Mouse (Mus musculus) neural tube, embryonic 12.5 days (tissue): ENCODE results near the gene Mpp1. TPM values are rescaled to one million over a fixed set of nuclear protein-coding genes. Genes with fewer than 3 reads are reported as not detected.

Experiments used
- polyA plus RNA-seq: library from polyadenylated mRNA; unstranded; fragments of >200 nt; fragmentation: Nextera tagmentation; extraction: Ambion mirVana; gene quantifications from 2 replicates; pipeline ENCODE4 v1.2.1, GENCODE M21; 2016

The Mpp1 gene
- polyA plus RNA-seq, 1 experiment from 2014 or later = 26.1 TPM

Other genes with a start within 250 kb of the Mpp1 start
- 0.92 and 1.4 TPM in 2 replicates for gene Gab3, start 45.6 kb downstream of the Mpp1 start, polyA plus RNA-seq
- 85.5 and 85.6 TPM in 2 replicates for gene Dkc1, start 35.2 kb downstream of the Mpp1 start, polyA plus RNA-seq
- gene Smim9, start 32.8 kb upstream of the Mpp1 start, polyA plus RNA-seq = not detected in 2 replicates